Mouse (Mus musculus): ENCODE results near the gene Guca1a. TPM values are rescaled to one million over a fixed set of nuclear protein-coding genes. Genes with fewer than 3 reads are reported as not detected.
A peak's percentile ranks its signal among the peaks of the same experiment; 100 is the strongest.

Gene Guca1a
- polyA plus RNA-seq, 1 experiment from 2014 or later: 0.19 TPM

GRCm38 (mm10) chr17:47376779-47377280 lies 23.6 kb downstream of the Guca1a start:
- 90% methylated on average over 6 of the region's 6 CpGs for WGBS
- no peak overlapping the region for H3K9ac ChIP-seq (replicated peaks)
- H3K36me3 ChIP-seq: peaks cover 93% of the 10 kb centered on the region

DNA sequence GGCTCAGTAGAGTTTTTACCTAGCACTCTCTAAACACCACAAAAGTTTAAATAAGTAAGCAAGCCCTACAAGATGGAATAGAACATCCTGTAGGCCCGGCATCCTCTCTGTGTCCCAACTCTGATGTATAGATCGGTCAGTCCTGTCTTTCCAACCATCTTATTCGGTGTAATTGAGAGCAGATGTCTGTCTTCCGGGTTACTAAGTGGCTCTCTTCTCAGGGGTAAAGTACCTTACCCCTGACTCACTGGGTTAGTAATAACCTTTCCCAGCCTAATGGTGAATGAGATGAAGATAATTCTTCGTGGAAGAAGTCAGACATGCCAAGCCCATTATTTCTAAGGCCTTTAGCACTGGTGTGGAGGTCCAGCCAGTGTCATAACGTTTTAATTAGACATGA lies 26.4 kb downstream of the Guca1a start:
- Histone ChIP-seq H3K27me3 (no peaks in the 10 kb centered on the region), H3K4me1 (replicated peaks) (peaks cover 24% of the 10 kb centered on the region), H3K4me2 (replicated peaks) (no peak overlapping the region), H3K9ac (replicated peaks) (no peak overlapping the region), H3K27ac (no peak overlapping the region), H3K9me3 (no peaks in the 10 kb centered on the region), H3K36me3 (peaks cover 68% of the 10 kb centered on the region), H3K4me3 (replicated peaks) (no peak overlapping the region)
- no peak for ATAC-seq
- 90% methylated on average over 6 of the region's 6 CpGs for WGBS

More at GRCm38 (mm10) chr17:47376779-47377280, 23.6 kb downstream of the Guca1a start:
- H3K27ac ChIP-seq: no peak overlapping the region
- H3K9me3 ChIP-seq: no peaks in the 10 kb centered on the region
- no peak overlapping the region for H3K4me3 ChIP-seq (replicated peaks)
- peaks cover 5% of the 10 kb centered on the region; the same call in 1 of the 2 replicates for H3K4me1 ChIP-seq (replicated peaks)
- ATAC-seq: no peak
- no peaks in the 10 kb centered on the region for H3K27me3 ChIP-seq
- no peak overlapping the region for H3K4me2 ChIP-seq (replicated peaks)

- 6% methylated on average over 4 of the region's 4 CpGs for WGBS
- Histone ChIP-seq H3K4me3 (replicated peaks) (no peak overlapping the region), H3K27ac (no peak overlapping the region), H3K36me3 (peaks cover 44% of the 10 kb centered on the region), H3K4me1 (replicated peaks) (peaks cover 24% of the 10 kb centered on the region), H3K4me2 (replicated peaks) (0 out of 2 replicates have a peak overlapping the region, but pooled peaks have one; percentile 6), H3K9ac (replicated peaks) (no peak overlapping the region), H3K27me3 (peaks cover 11% of the 10 kb centered on the region; the same call in 1 of the 2 replicates), H3K9me3 (no peaks in the 10 kb centered on the region)
- ATAC-seq: peak; percentile 67
These were observed 28.9 kb downstream of the Guca1a start for GRCm38 (mm10) chr17:47371451-47371850.

- H3K4me2 ChIP-seq (replicated peaks): peak overlapping the region; percentile 88
- H3K27ac ChIP-seq: peak overlapping the region; percentile 76; the same call in 1 of the 2 replicates
- under 1% methylated on average over 20 of the region's 20 CpGs for WGBS
- peaks cover 24% of the 10 kb centered on the region for H3K4me1 ChIP-seq (replicated peaks)
- peak overlapping the region; percentile 72 for H3K9ac ChIP-seq (replicated peaks)
- no peaks in the 10 kb centered on the region for H3K9me3 ChIP-seq
- H3K27me3 ChIP-seq: peaks cover 34% of the 10 kb centered on the region
- peaks cover 20% of the 10 kb centered on the region for H3K36me3 ChIP-seq
- H3K4me3 ChIP-seq (replicated peaks): peak overlapping the region; percentile 79
- ATAC-seq: peak; percentile 80
These were observed 31.3 kb downstream of the Guca1a start for GRCm38 (mm10) chr17:47369087-47369443.

DNA sequence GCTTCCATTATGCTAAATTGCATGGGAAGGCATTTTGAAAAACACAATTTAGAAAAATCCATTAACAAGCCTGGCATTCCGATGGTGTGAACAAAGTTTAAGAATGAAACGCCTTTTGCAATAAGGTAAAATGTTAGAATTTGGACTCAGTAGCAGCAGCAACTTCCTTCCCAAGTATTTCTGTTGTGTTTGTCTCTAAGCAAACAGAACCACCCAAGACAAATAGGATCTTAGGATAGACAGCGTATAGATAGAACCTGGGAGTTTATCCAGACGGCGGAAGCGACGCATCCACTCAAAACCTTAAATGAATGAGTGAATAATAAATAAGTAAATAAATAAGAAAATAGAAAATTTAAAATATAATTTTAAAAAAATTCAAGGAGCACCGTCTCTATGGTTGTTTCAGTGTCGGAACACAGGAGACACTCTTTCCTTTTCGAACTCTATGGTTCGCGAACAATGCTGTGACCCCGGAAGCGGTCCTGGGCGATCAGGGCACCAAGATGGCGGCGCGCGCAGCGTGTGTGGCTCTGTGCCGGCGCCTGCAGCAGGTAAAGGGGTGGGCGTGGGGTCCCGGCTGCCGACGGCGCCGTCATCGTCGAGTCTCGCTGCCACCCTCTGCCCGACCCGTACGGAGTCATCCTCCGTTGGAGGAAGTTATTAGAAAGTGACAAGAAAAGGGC lies 31.8 kb downstream of the Guca1a start, which contains the start of gene Mrps10:
Mrps10 (plus strand) TSS at position 487 of the 686 bp plus-strand sequence.
- Histone ChIP-seq H3K9ac (replicated peaks) (peak within 1 kb of the TSS; percentile 72), H3K27me3 (peaks cover 34% of the 10 kb centered on the region), H3K36me3 (peaks cover 15% of the 10 kb centered on the region), H3K4me2 (replicated peaks) (peak within 1 kb of the TSS; percentile 88), H3K4me1 (replicated peaks) (peaks cover 24% of the 10 kb centered on the region), H3K4me3 (replicated peaks) (peak within 1 kb of the TSS; percentile 79), H3K27ac (peak within 1 kb of the TSS; percentile 76; the same call in 1 of the 2 replicates), H3K9me3 (no peaks in the 10 kb centered on the region)
- 3% methylated on average over 35 of the region's 35 CpGs for WGBS
- ATAC-seq: peak; percentile 94

- Histone ChIP-seq H3K27me3 (peaks cover 22% of the 10 kb centered on the region), H3K9me3 (no peaks in the 10 kb centered on the region), H3K9ac (replicated peaks) (no peak overlapping the region), H3K27ac (no peak overlapping the region), H3K4me2 (replicated peaks) (no peak overlapping the region), H3K4me1 (replicated peaks) (no peaks in the 10 kb centered on the region), H3K36me3 (peaks cover 38% of the 10 kb centered on the region), H3K4me3 (replicated peaks) (no peak overlapping the region)
- WGBS: 85% methylated on average over 11 of the region's 11 CpGs
- no peak for ATAC-seq
These were observed 39.0 kb downstream of the Guca1a start for GRCm38 (mm10) chr17:47361343-47361742.

DNA sequence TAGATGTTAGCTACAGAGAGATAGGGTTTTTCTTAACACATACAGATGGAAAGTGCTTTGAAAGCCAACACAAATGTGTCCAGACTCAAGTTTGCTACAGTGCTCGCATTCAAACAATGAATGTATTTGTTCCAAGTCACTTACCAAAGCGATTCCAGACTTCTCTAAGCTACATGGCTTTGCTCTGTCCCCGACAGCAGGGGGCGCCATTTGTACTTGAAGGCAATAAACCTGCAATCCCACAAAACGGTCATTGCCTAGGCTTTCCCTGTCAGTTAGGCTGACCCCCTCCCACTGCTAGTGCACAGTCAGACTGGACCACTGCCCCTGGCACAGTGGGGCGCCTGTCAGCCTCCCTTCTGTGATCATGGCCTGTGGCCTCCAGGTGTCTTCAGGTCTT lies 40.4 kb downstream of the Guca1a start:
- peaks cover 52% of the 10 kb centered on the region for H3K36me3 ChIP-seq
- no peak overlapping the region for H3K4me2 ChIP-seq (replicated peaks)
- no peak for ATAC-seq
- H3K4me1 ChIP-seq (replicated peaks): no peaks in the 10 kb centered on the region
- 38% methylated on average over 6 of the region's 6 CpGs for whole genome bisulfite sequencing
- no peak overlapping the region for H3K9ac ChIP-seq (replicated peaks)
- H3K4me3 ChIP-seq (replicated peaks): no peak overlapping the region
- no peak overlapping the region for H3K27ac ChIP-seq
- H3K9me3 ChIP-seq: no peaks in the 10 kb centered on the region
- 0 out of 2 replicates have a peak, but pooled peaks cover 8% of the 10 kb centered on the region for H3K27me3 ChIP-seq

GRCm38 (mm10) chr17:47349721-47350319 lies 50.6 kb downstream of the Guca1a start:
- 84% methylated on average over 3 of the region's 3 CpGs for WGBS

More at GRCm38 (mm10) chr17:47349721-47350319, 50.6 kb downstream of the Guca1a start:
- no peak for ATAC-seq
- H3K27me3 ChIP-seq: no peaks in the 10 kb centered on the region
- no peaks in the 10 kb centered on the region for H3K4me1 ChIP-seq (replicated peaks)
- no peak overlapping the region for H3K9ac ChIP-seq (replicated peaks)
- peaks cover 95% of the 10 kb centered on the region for H3K36me3 ChIP-seq
- no peak overlapping the region for H3K27ac ChIP-seq
- H3K4me3 ChIP-seq (replicated peaks): no peak overlapping the region
- no peak overlapping the region for H3K4me2 ChIP-seq (replicated peaks)
- peaks cover 27% of the 10 kb centered on the region for H3K9me3 ChIP-seq

Other genes with a start within 250 kb of the Guca1a start
- gene Mrps10, start 31.7 kb downstream of the Guca1a start, polyA plus RNA-seq (2015; fragmentation: Nextera tagmentation; extraction: Ambion mirVana): 76.8 and 81.0 TPM in 2 replicates
- 0.48 and 0.93 TPM in 2 replicates for gene Guca1b, start 15.2 kb downstream of the Guca1a start, polyA plus RNA-seq (2015; fragmentation: Nextera tagmentation; extraction: Ambion mirVana)
- 0.26 and 0.30 TPM in 2 replicates for gene AI661453, start 36.0 kb upstream of the Guca1a start, polyA plus RNA-seq (2015; fragmentation: Nextera tagmentation; extraction: Ambion mirVana)
- gene 1700001C19Rik, start 36.8 kb upstream of the Guca1a start, polyA plus RNA-seq (2015; fragmentation: Nextera tagmentation; extraction: Ambion mirVana): 0.62 and 0.70 TPM in 2 replicates
- gene Taf8, start 101.7 kb upstream of the Guca1a start, polyA plus RNA-seq (2015; fragmentation: Nextera tagmentation; extraction: Ambion mirVana): 24.6 and 27.3 TPM in 2 replicates
- 60.4 and 71.4 TPM in 2 replicates for gene Ccnd3, start 104.5 kb upstream of the Guca1a start, polyA plus RNA-seq (2015; fragmentation: Nextera tagmentation; extraction: Ambion mirVana)
- gene Bysl, start 210.9 kb upstream of the Guca1a start, polyA plus RNA-seq (2015; fragmentation: Nextera tagmentation; extraction: Ambion mirVana): 31.9 and 32.4 TPM in 2 replicates
- gene Med20, start 211.0 kb upstream of the Guca1a start, polyA plus RNA-seq (2015; fragmentation: Nextera tagmentation; extraction: Ambion mirVana): 43.8 and 44.3 TPM in 2 replicates
- gene Gm20517, start 211.0 kb upstream of the Guca1a start, polyA plus RNA-seq (2015; fragmentation: Nextera tagmentation; extraction: Ambion mirVana): 2.4 and 3.7 TPM in 2 replicates
- 10.0 and 10.8 TPM in 2 replicates for gene Usp49, start 230.1 kb upstream of the Guca1a start, polyA plus RNA-seq (2015; fragmentation: Nextera tagmentation; extraction: Ambion mirVana)

All from midbrain, embryonic 13.5 days (tissue).